ENCODE assay signal across 8 mouse cellular contexts in the genomic region with DNA sequence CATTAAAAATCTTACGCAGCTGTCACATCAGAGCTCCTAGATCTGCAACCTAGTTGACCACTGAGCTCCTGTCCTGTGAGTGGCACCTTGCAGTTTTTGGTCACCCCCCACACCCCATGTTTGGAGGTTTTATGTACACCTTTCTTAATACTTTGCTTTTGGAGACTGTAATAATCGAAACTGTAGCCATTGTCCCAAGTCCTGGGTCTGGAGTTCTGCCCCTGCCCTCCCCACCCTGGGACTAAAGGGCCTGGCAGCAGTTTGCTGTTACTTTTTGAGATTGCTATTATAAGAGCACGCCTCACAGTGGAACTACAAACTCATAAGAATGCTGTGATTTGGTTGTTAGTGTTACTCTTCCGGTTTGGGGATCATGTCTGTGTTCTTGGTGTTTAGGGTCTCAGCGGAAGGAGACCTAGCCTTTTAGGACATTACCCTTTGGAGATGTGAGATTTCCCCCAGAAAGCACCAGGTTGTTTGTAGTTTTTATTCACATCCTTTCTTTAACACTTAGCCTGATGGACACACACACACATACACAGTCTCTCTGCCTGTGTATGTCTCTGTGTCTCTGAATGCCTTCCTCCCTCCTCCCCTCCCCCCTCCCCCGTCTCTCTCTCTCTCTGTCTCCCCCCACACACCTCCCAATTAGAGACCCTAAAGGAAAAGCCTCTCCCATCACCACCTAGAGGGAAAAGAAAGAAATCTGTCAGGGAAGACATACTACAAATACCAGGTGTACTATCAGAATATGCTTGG.
A peak's percentile ranks its signal among the peaks of the same experiment; 100 is the strongest.
DNase-seq lines count a peak whose midpoint lies in the region; ATAC-seq lines count a peak whose summit lies in the region.

No protein-coding gene starts in this region.

- peak overlapping the region; percentile 49 for H3K4me2 ChIP-seq in neural tube, embryonic 11.5 days (ENCODE audit: low read depth)
- H3K4me2 ChIP-seq in limb, embryonic 15.5 days, result peak overlapping the region; percentile 72
- peak overlapping the region; percentile 82 for H3K4me2 ChIP-seq in stomach, embryonic 16.5 days (ENCODE audit: low read depth, low read length)

- H3K27me3 ChIP-seq in neural tube, embryonic 11.5 days (ENCODE audit: control insufficient read depth, insufficient read depth, low read length), result no peaks in the 10 kb centered on the region
- no peaks in the 10 kb centered on the region for H3K27me3 ChIP-seq in limb, embryonic 15.5 days
- H3K27me3 ChIP-seq in stomach, embryonic 16.5 days (ENCODE audit: control insufficient read depth, insufficient read depth, low read length), result no peaks in the 10 kb centered on the region

- no peak for ATAC-seq in cerebellum, adult (ENCODE audit: insufficient number of reproducible peaks, low FRiP score, low TSS enrichment)
- ATAC-seq in neural tube, embryonic 11.5 days (ENCODE audit: insufficient read depth, low FRiP score, low TSS enrichment), result peak; percentile 14; the same call in 1 of the 2 replicates
- no peak for ATAC-seq in limb, embryonic 15.5 days (ENCODE audit: insufficient number of reproducible peaks, low FRiP score, low TSS enrichment, low read depth)
- no peak for ATAC-seq in stomach, embryonic 16.5 days (ENCODE audit: insufficient read depth, low FRiP score)

- H3K9ac ChIP-seq in neural tube, embryonic 11.5 days (ENCODE audit: low read length), result peak overlapping the region; percentile 66
- H3K9ac ChIP-seq in limb, embryonic 15.5 days, result peak overlapping the region; percentile 47; the same call in 1 of the 2 replicates
- peak overlapping the region; percentile 85 for H3K9ac ChIP-seq in stomach, embryonic 16.5 days (ENCODE audit: low read length)

- peak; percentile 21 for DNase-seq in cerebellum, adult 9-11 months
- no peak for DNase-seq in neural tube, embryonic 11.5 days (ENCODE audit: low spot score)
- no peak for DNase-seq in neural tube, embryonic 10.5 days (ENCODE audit: extremely low spot score, low spot score)
- DNase-seq in gastrocnemius, postnatal 10 days, result no peak
- no peak for DNase-seq in gastrocnemius, adult 18-20 months (ENCODE audit: low spot score)

- no peaks in the 10 kb centered on the region for H3K36me3 ChIP-seq in neural tube, embryonic 11.5 days (ENCODE audit: control insufficient read depth, insufficient read depth, low read length)
- peaks cover 5% of the 10 kb centered on the region; the same call in 1 of the 2 replicates for H3K36me3 ChIP-seq in limb, embryonic 15.5 days
- 0 out of 2 replicates have a peak, but pooled peaks cover under 1% of the 10 kb centered on the region for H3K36me3 ChIP-seq in stomach, embryonic 16.5 days (ENCODE audit: control insufficient read depth, insufficient read depth, low read length)

- H3K27ac ChIP-seq in neural tube, embryonic 11.5 days (ENCODE audit: low read depth, low read length), result peak overlapping the region; percentile 97
- peak overlapping the region; percentile 98 for H3K27ac ChIP-seq in limb, embryonic 15.5 days
- H3K27ac ChIP-seq in stomach, embryonic 16.5 days (ENCODE audit: low read length), result peak overlapping the region; percentile 99

- 58% methylated on average over 6 of the region's 6 CpGs for WGBS in neural tube, embryonic 11.5 days
- 33% methylated on average over 6 of the region's 6 CpGs for WGBS in limb, embryonic 15.5 days
- WGBS in stomach, embryonic 16.5 days, result 36% methylated on average over 6 of the region's 6 CpGs

- H3K9me3 ChIP-seq in neural tube, embryonic 11.5 days (ENCODE audit: control insufficient read depth, low read length), result no peaks in the 10 kb centered on the region
- H3K9me3 ChIP-seq in limb, embryonic 15.5 days, result no peaks in the 10 kb centered on the region
- no peaks in the 10 kb centered on the region for H3K9me3 ChIP-seq in stomach, embryonic 16.5 days (replicated peaks; ENCODE audit: control insufficient read depth, low read length)

- peaks cover 5% of the 10 kb centered on the region; the same call in 1 of the 2 replicates for H3K4me1 ChIP-seq in neural tube, embryonic 11.5 days (ENCODE audit: control insufficient read depth, insufficient read depth, low read length)
- H3K4me1 ChIP-seq in limb, embryonic 15.5 days, result peaks cover 19% of the 10 kb centered on the region
- peaks cover 15% of the 10 kb centered on the region; the same call in 1 of the 2 replicates for H3K4me1 ChIP-seq in stomach, embryonic 16.5 days (ENCODE audit: control insufficient read depth, insufficient read depth, low read length)

- H3K4me3 ChIP-seq in neural tube, embryonic 11.5 days (ENCODE audit: low read depth, low read length), result peak overlapping the region; percentile 31; the same call in 1 of the 2 replicates
- peak overlapping the region; percentile 56 for H3K4me3 ChIP-seq in limb, embryonic 15.5 days
- peak overlapping the region; percentile 66 for H3K4me3 ChIP-seq in stomach, embryonic 16.5 days (replicated peaks; ENCODE audit: low read length)
